Mouse (Mus musculus) megakaryocyte, embryonic 14.5 days (primary cell): Measurements from ENCODE around the gene Cxcl3.

Source experiments
- FLI1 ChIP-seq: IDR thresholded peaks from 2 replicates; pipeline ENCODE4 v1.6.1; 2012; ENCODE audit warnings: low read length, inconsistent platforms, mixed read lengths
- GATA1 ChIP-seq: IDR thresholded peaks from 3 replicates; pipeline ENCODE4 v1.6.1; 2012; ENCODE audit warnings: mixed read lengths, low read length, inconsistent platforms, borderline replicate concordance

GRCm38 (mm10) chr5:90783697-90784096, 2.2 kb upstream of the Cxcl3 start:
- no peak for TF ChIP-seq GATA1
- no peak for TF ChIP-seq FLI1
